Mouse (Mus musculus) hindbrain, embryonic 13.5 days (tissue): ENCODE measurements around the gene Vamp3. TPM values are rescaled to one million over a fixed set of nuclear protein-coding genes. Genes with fewer than 3 reads are reported as not detected.

Source experiments
- ATAC-seq: fragments of 200-750 bp; cut with Nextera tagmentation; 2 replicates; pipeline ENCODE4 v1.8.0; 2017; ENCODE audit warnings: moderate TSS enrichment; ENCODE audit not compliant: low FRiP score
- H3K27ac ChIP-seq: fragments of 300-500 bp; sonication (generic); 2 replicates; pipeline ENCODE4 v1.5.1; 2015; ENCODE audit warnings: inconsistent platforms, mild to moderate bottlenecking, moderate library complexity
- H3K27me3 ChIP-seq: fragments of 300-500 bp; sonication (generic); 2 replicates; pipeline ENCODE4 v1.6.1; 2015; ENCODE audit warnings: mild to moderate bottlenecking, inconsistent platforms
- H3K36me3 ChIP-seq: fragments of 300-500 bp; sonication (generic); 2 replicates; pipeline ENCODE4 v1.6.1; 2015; ENCODE audit warnings: mild to moderate bottlenecking, inconsistent platforms
- H3K4me1 ChIP-seq: fragments of 300-500 bp; sonication (generic); replicated peaks from 2 replicates; pipeline ENCODE4 v1.6.1; 2015; ENCODE audit warnings: inconsistent platforms
- H3K4me2 ChIP-seq: fragments of 300-500 bp; sonication (generic); 2 replicates; pipeline ENCODE4 v1.6.1; 2015; ENCODE audit warnings: inconsistent platforms, mild to moderate bottlenecking, moderate library complexity
- H3K4me3 ChIP-seq: fragments of 300-500 bp; sonication (generic); 2 replicates; pipeline ENCODE4 v1.5.1; 2015; ENCODE audit warnings: mild to moderate bottlenecking, inconsistent platforms
- H3K9ac ChIP-seq: fragments of 300-500 bp; sonication (generic); 2 replicates; pipeline ENCODE4 v1.6.1; 2015; ENCODE audit warnings: mild to moderate bottlenecking, inconsistent platforms
- H3K9me3 ChIP-seq: fragments of 300-500 bp; sonication (generic); 2 replicates; pipeline ENCODE4 v1.6.1; 2016; ENCODE audit warnings: inconsistent platforms
- WGBS: fragments of 180-500 bp; shearing (Covaris S2); methylation state at CpG from one replicate; pipeline ENCODE4 v1.1.7; 2015; 5-methylcytosine and 5-hydroxymethylcytosine counted together
- polyA plus RNA-seq: library from polyadenylated mRNA; unstranded; fragments of >200 nt; fragmentation: Nextera tagmentation; extraction: Ambion mirVana; gene quantifications from 2 replicates; pipeline ENCODE4 v1.2.1, GENCODE M21; 2015

Gene Vamp3
- polyA plus RNA-seq, 1 experiment from 2014 or later: 61.5 TPM

DNA sequence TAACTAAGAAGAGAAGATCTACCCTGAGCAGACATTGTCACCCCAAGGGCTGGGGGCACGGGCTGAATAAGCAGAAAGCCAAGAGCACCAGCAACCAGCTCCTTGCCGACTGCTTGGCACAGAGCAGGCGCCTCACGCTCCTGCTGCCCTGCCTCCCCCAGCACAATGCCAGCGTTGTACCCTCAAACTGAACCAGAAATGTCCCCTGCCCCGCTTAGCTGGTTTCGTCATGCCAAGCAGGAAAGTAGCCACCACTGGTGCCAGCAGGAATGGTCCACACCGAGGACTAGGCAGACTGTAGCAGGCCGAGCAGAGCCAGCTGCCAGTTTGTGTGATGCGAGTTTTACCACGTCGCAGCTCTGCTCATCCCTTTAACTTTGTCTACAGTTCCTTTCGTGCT is 24.2 kb upstream of the Vamp3 start:
- no peak overlapping the region for H3K9ac ChIP-seq
- no peak overlapping the region for H3K27ac ChIP-seq
- H3K4me2 ChIP-seq: no peak overlapping the region
- no peak for ATAC-seq
- H3K4me1 ChIP-seq: no peaks in the 10 kb centered on the region; the same call in 1 of the 2 replicates
- 94% methylated on average over 13 of the region's 13 CpGs for WGBS
- peaks cover 97% of the 10 kb centered on the region for H3K36me3 ChIP-seq
- no peak overlapping the region for H3K4me3 ChIP-seq
- H3K9me3 ChIP-seq: no peaks in the 10 kb centered on the region
- no peaks in the 10 kb centered on the region for H3K27me3 ChIP-seq

DNA sequence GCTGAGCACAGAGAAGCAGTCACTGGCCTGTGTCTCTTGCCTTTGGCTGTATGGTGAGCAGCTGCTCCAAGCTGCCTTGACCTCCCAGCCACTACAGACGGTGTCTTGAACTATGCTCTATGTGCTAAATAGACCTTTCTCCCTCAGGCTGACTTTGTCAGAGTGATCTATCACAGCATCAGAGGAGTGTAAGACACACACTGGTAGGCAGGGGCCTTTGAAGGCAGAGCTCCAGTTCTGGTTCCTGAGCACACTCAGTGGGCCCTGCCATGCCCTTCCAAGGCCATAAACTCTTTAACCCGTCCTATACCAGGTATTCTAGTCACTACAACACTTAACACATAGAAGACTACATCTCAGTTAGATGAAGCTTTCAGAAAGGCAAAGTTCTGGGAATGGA is 23.6 kb upstream of the Vamp3 start:
- H3K27ac ChIP-seq: no peak overlapping the region
- H3K9ac ChIP-seq: no peak overlapping the region
- peaks cover 99% of the 10 kb centered on the region for H3K36me3 ChIP-seq
- H3K9me3 ChIP-seq: no peaks in the 10 kb centered on the region
- H3K4me1 ChIP-seq: no peaks in the 10 kb centered on the region; the same call in 1 of the 2 replicates
- no peaks in the 10 kb centered on the region for H3K27me3 ChIP-seq
- ATAC-seq: no peak
- WGBS: 79% methylated on average over 2 of the region's 2 CpGs
- no peak overlapping the region for H3K4me2 ChIP-seq
- H3K4me3 ChIP-seq: no peak overlapping the region

- H3K4me2 ChIP-seq: no peak overlapping the region
- H3K27ac ChIP-seq: no peak overlapping the region
- H3K27me3 ChIP-seq: no peaks in the 10 kb centered on the region
- H3K9ac ChIP-seq: no peak overlapping the region
- WGBS: 94% methylated on average over 15 of the region's 15 CpGs
- H3K9me3 ChIP-seq: no peaks in the 10 kb centered on the region
- H3K4me3 ChIP-seq: no peak overlapping the region
- no peak for ATAC-seq
- peaks cover 99% of the 10 kb centered on the region for H3K36me3 ChIP-seq
- no peaks in the 10 kb centered on the region for H3K4me1 ChIP-seq
Observed at GRCm38 (mm10) chr4:151074817-151075216, 17.1 kb upstream of the Vamp3 start.

GRCm38 (mm10) chr4:151073108-151073744 is 15.5 kb upstream of the Vamp3 start:
- Histone ChIP-seq H3K27ac (no peak overlapping the region), H3K9ac (no peak overlapping the region), H3K36me3 (peaks cover 99% of the 10 kb centered on the region), H3K27me3 (no peaks in the 10 kb centered on the region), H3K9me3 (no peaks in the 10 kb centered on the region), H3K4me1 (no peaks in the 10 kb centered on the region), H3K4me2 (no peak overlapping the region), H3K4me3 (no peak overlapping the region)
- ATAC-seq: 0 out of 2 replicates have a peak, but pooled peaks have one; percentile 28
- WGBS: 54% methylated on average over 13 of the region's 13 CpGs

- H3K27ac ChIP-seq: no peak overlapping the region
- WGBS: 87% methylated on average over 7 of the region's 7 CpGs
- H3K9ac ChIP-seq: no peak overlapping the region
- H3K36me3 ChIP-seq: peaks cover 98% of the 10 kb centered on the region
- H3K4me2 ChIP-seq: no peak overlapping the region
- no peaks in the 10 kb centered on the region for H3K27me3 ChIP-seq
- no peaks in the 10 kb centered on the region for H3K9me3 ChIP-seq
- no peak overlapping the region for H3K4me3 ChIP-seq
- no peaks in the 10 kb centered on the region for H3K4me1 ChIP-seq
- no peak for ATAC-seq
Observed at GRCm38 (mm10) chr4:151070962-151071361, 13.2 kb upstream of the Vamp3 start.

DNA sequence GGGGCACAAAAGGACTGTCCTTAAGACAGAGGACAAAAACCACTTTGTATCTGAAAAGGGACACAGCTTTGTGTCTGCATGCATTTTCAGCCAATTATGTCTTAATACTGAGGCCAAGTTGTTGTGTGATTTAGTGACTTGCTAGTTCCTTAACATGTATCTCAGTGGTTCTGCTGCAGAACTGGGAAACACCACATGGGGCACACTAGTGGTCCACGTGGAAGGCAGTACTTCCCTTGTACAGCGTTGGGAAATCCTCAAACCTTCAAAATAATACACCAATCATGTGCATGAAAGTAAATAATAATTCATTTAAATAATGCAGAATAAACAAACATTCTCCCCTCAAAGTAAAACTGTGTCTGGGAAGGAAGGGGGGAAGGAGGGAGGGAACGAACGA is 11.0 kb upstream of the Vamp3 start:
- H3K4me1 ChIP-seq: no peaks in the 10 kb centered on the region
- H3K9ac ChIP-seq: no peak overlapping the region
- no peak overlapping the region for H3K4me2 ChIP-seq
- no peaks in the 10 kb centered on the region for H3K27me3 ChIP-seq
- H3K36me3 ChIP-seq: peaks cover 84% of the 10 kb centered on the region
- ATAC-seq: no peak
- no peak overlapping the region for H3K4me3 ChIP-seq
- WGBS: 84% methylated on average over 4 of the region's 4 CpGs
- no peak overlapping the region for H3K27ac ChIP-seq
- H3K9me3 ChIP-seq: no peaks in the 10 kb centered on the region

- no peaks in the 10 kb centered on the region for H3K27me3 ChIP-seq
- no peak overlapping the region for H3K4me3 ChIP-seq
- H3K4me2 ChIP-seq: no peak overlapping the region
- peaks cover 29% of the 10 kb centered on the region for H3K36me3 ChIP-seq
- no peak for ATAC-seq
- no peak overlapping the region for H3K9ac ChIP-seq
- H3K27ac ChIP-seq: no peak overlapping the region
- no peaks in the 10 kb centered on the region for H3K9me3 ChIP-seq
- WGBS: 87% methylated on average over 4 of the region's 4 CpGs
- H3K4me1 ChIP-seq: peaks cover 23% of the 10 kb centered on the region
Observed at GRCm38 (mm10) chr4:151059566-151059965, 1.8 kb upstream of the Vamp3 start.

- H3K27ac ChIP-seq: peak overlapping the region; percentile 91
- no peaks in the 10 kb centered on the region for H3K9me3 ChIP-seq
- H3K36me3 ChIP-seq: peaks cover 38% of the 10 kb centered on the region
- H3K9ac ChIP-seq: peak overlapping the region; percentile 70
- H3K4me2 ChIP-seq: peak overlapping the region; percentile 62
- H3K4me1 ChIP-seq: peaks cover 28% of the 10 kb centered on the region
- WGBS: 83% methylated on average over 4 of the region's 4 CpGs
- H3K4me3 ChIP-seq: peak overlapping the region; percentile 90
- no peaks in the 10 kb centered on the region for H3K27me3 ChIP-seq
- no peak for ATAC-seq
Observed at GRCm38 (mm10) chr4:151058634-151059033, 871 bp upstream of the Vamp3 start.

- Histone ChIP-seq H3K36me3 (peaks cover 78% of the 10 kb centered on the region), H3K4me2 (no peak overlapping the region), H3K27me3 (no peaks in the 10 kb centered on the region), H3K4me3 (no peak overlapping the region), H3K4me1 (peaks cover 9% of the 10 kb centered on the region), H3K9ac (no peak overlapping the region), H3K9me3 (no peaks in the 10 kb centered on the region), H3K27ac (no peak overlapping the region)
- WGBS: 90% methylated on average over 1 of the region's 1 CpGs
- no peak for ATAC-seq
Observed at GRCm38 (mm10) chr4:151051162-151051561, 6.6 kb downstream of the Vamp3 start.

- H3K4me2 ChIP-seq: no peak overlapping the region
- H3K9ac ChIP-seq: no peak overlapping the region
- no peak overlapping the region for H3K27ac ChIP-seq
- peaks cover 50% of the 10 kb centered on the region for H3K36me3 ChIP-seq
- H3K9me3 ChIP-seq: no peaks in the 10 kb centered on the region
- no peak overlapping the region for H3K4me3 ChIP-seq
- peaks cover 16% of the 10 kb centered on the region for H3K27me3 ChIP-seq
- peaks cover 17% of the 10 kb centered on the region for H3K4me1 ChIP-seq
- ATAC-seq: no peak
- WGBS: 98% methylated on average over 3 of the region's 3 CpGs
Observed at GRCm38 (mm10) chr4:151046524-151046923, 11.2 kb downstream of the Vamp3 start.

- ATAC-seq: peak; percentile 8; the same call in 1 of the 2 replicates
- H3K27ac ChIP-seq: no peak overlapping the region; the same call in 1 of the 2 replicates
Observed at GRCm38 (mm10) chr4:151044944-151045570, 12.7 kb downstream of the Vamp3 start.

DNA sequence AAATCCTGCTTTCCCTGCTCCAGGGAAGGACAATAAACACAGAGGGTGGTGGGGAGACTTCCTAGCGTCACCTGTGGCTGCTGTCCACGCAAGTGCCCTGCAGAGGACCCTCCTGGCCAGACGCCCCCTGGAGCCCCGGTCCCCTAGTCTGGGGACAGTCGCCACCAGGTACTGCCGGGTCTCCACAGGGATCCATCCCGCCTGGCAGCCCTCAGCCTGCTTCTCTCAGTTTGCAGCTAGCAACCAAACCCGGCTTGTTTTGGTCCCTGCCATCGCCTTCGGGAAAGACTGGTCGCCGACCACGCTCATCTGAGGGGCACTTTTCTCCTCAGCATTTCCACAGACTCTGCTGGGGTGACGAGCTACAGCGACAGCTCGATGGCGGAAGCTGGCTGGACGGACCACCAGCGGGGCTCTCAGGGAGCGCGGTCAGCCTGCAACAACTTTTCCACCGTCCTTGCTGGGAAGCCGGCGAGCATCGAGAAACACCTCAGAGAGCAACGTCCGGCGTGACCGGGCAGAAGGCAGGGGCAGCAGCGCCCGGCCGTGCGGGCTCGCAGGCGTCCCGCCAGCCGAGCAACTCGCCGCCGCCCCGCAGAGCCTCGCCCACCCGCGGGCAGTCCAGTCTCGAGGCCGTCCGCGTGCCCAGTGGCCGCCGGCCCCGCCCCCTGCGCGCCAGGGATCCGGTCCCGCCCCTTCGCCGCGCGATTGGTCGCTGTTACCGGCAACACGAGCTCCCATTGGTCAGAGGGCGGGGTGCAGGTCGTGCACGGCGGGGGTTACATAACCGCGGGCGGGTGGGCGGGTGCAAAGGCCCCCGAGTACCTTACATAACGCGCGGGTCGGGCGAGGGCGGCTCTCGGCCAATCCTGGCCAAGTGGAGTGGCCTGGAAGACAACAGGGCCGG is 13.5 kb downstream of the Vamp3 start, which contains the start of gene Per3:
Gene Per3 (minus strand): TSS at position 629 of the 907 bp plus-strand sequence.
- Histone ChIP-seq H3K4me1 (peaks cover 17% of the 10 kb centered on the region), H3K27ac (peak within 1 kb of the TSS; percentile 35), H3K9ac (peak within 1 kb of the TSS; percentile 72), H3K4me3 (peak within 1 kb of the TSS; percentile 59), H3K27me3 (peaks cover 16% of the 10 kb centered on the region), H3K4me2 (peak within 1 kb of the TSS; percentile 94), H3K36me3 (peaks cover 29% of the 10 kb centered on the region), H3K9me3 (no peaks in the 10 kb centered on the region)
- WGBS: under 1% methylated on average over 67 of the region's 79 CpGs
- peak; percentile 96 for ATAC-seq

More at GRCm38 (mm10) chr4:151044944-151045570, 12.7 kb downstream of the Vamp3 start:
- WGBS: 4% methylated on average over 21 of the region's 21 CpGs
- H3K9me3 ChIP-seq: no peaks in the 10 kb centered on the region
- peaks cover 37% of the 10 kb centered on the region for H3K36me3 ChIP-seq
- peak overlapping the region; percentile 94 for H3K4me2 ChIP-seq
- peaks cover 16% of the 10 kb centered on the region for H3K27me3 ChIP-seq
- peak overlapping the region; percentile 53; the same call in 1 of the 2 replicates for H3K9ac ChIP-seq
- peak overlapping the region; percentile 59 for H3K4me3 ChIP-seq
- H3K4me1 ChIP-seq: peaks cover 17% of the 10 kb centered on the region
